Mouse (Mus musculus) midbrain, embryonic 12.5 days (tissue): ENCODE results near the gene Gm19684. TPM values are rescaled to one million over a fixed set of nuclear protein-coding genes. Genes with fewer than 3 reads are reported as not detected.
"Not testable (repeated sequence)": the region's sequence is repeated elsewhere in the genome, so short reads cannot be mapped to it uniquely, and the experiment has no call there.

Source experiments
- ATAC-seq: fragments of 200-750 bp; cut with Nextera tagmentation; 2 replicates; pipeline ENCODE4 v1.8.0; 2017; ENCODE audit warnings: low read depth, moderate TSS enrichment, moderate library complexity; ENCODE audit not compliant: low FRiP score
- H3K27ac ChIP-seq: fragments of 300-500 bp; sonication (generic); replicated peaks from 2 replicates; pipeline ENCODE4 v1.5.1; 2016; ENCODE audit warnings: mild to moderate bottlenecking
- H3K27me3 ChIP-seq: fragments of 300-500 bp; sonication (generic); 2 replicates; pipeline ENCODE4 v1.6.1; 2016; ENCODE audit warnings: mild to moderate bottlenecking
- H3K36me3 ChIP-seq: fragments of 300-500 bp; sonication (generic); 2 replicates; pipeline ENCODE4 v1.6.1; 2016
- H3K4me1 ChIP-seq: fragments of 300-500 bp; sonication (generic); 2 replicates; pipeline ENCODE4 v1.6.1; 2016
- H3K4me2 ChIP-seq: fragments of 300-500 bp; sonication (generic); replicated peaks from 2 replicates; pipeline ENCODE4 v1.6.1; 2016; ENCODE audit warnings: mild to moderate bottlenecking, moderate library complexity
- H3K4me3 ChIP-seq: fragments of 300-500 bp; sonication (generic); 2 replicates; pipeline ENCODE4 v1.5.1; 2016; ENCODE audit warnings: mild to moderate bottlenecking
- H3K9ac ChIP-seq: fragments of 300-500 bp; sonication (generic); replicated peaks from 2 replicates; pipeline ENCODE4 v1.6.1; 2016; ENCODE audit warnings: mild to moderate bottlenecking, moderate library complexity
- H3K9me3 ChIP-seq: fragments of 300-500 bp; sonication (generic); 2 replicates; pipeline ENCODE4 v1.6.1; 2016; ENCODE audit warnings: mild to moderate bottlenecking
- WGBS: fragments of 180-500 bp; shearing (Covaris S2); methylation state at CpG from one replicate; pipeline ENCODE4 v1.1.7; 2016; 5-methylcytosine and 5-hydroxymethylcytosine counted together
- polyA plus RNA-seq: library from polyadenylated mRNA; unstranded; fragments of >200 nt; fragmentation: Nextera tagmentation; extraction: Ambion mirVana; gene quantifications from 2 replicates; pipeline ENCODE4 v1.2.1, GENCODE M21; 2016

Gm19684 gene
- polyA plus RNA-seq, 1 experiment from 2014 or later, result not detected

GRCm38 (mm10) chr17:36168039-36168652 is 46.7 kb downstream of the Gm19684 start, which contains the start of gene Gm8909:
Gene Gm8909 (minus strand): TSS chr17:36168537.
- peak within 1 kb of the TSS; percentile 41 for H3K4me2 ChIP-seq
- peaks cover 71% of the 10 kb centered on the region for H3K27me3 ChIP-seq
- 2% methylated on average over 63 of the region's 63 CpGs for WGBS
- peak within 1 kb of the TSS; percentile 25 for H3K4me3 ChIP-seq
- no peak for ATAC-seq
- H3K36me3 ChIP-seq, result no peaks in the 10 kb centered on the region
- H3K27ac ChIP-seq, result no peak within 1 kb of the TSS
- no peak within 1 kb of the TSS for H3K9ac ChIP-seq
- no peaks in the 10 kb centered on the region for H3K4me1 ChIP-seq
- no peaks in the 10 kb centered on the region for H3K9me3 ChIP-seq

DNA sequence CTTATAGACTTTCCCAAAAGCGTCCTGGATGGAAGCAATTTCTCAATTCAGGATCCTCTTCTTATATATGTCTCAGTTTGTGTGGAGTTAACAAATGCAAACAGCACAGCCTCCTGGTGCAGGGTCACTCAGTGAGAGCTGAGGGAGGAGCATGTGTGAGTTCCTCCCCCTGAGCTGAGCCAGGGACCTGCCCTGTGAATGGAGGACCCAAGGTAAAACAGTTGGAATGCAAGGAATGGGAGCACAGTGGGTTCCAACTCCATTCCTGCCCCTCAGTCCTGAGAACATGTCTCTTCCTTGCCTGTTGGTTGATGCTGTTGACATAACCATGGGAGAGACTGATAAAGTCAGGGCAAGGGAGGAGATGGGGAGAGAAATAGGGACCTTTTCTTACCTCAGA is 47.6 kb downstream of the Gm19684 start:
- H3K27ac ChIP-seq, H3K9ac ChIP-seq, H3K9me3 ChIP-seq, H3K4me3 ChIP-seq, H3K4me1 ChIP-seq, ATAC-seq, H3K36me3 ChIP-seq, H3K4me2 ChIP-seq: not testable (repeated sequence)
- H3K27me3 ChIP-seq, result peaks cover 62% of the 10 kb centered on the region
- WGBS, result 33% methylated on average over 1 of the region's 1 CpGs

GRCm38 (mm10) chr17:36169753-36170152 is 48.3 kb downstream of the Gm19684 start:
- Histone ChIP-seq H3K4me3 (no peak overlapping the region), H3K4me2 (no peak overlapping the region), H3K27ac (no peak overlapping the region), H3K27me3 (peaks cover 55% of the 10 kb centered on the region), H3K36me3 (no peaks in the 10 kb centered on the region), H3K9me3 (no peaks in the 10 kb centered on the region), H3K9ac (no peak overlapping the region), H3K4me1 (no peaks in the 10 kb centered on the region)
- no peak for ATAC-seq

- Histone ChIP-seq H3K4me2 (no peak overlapping the region), H3K4me3 (no peak overlapping the region), H3K9me3 (no peaks in the 10 kb centered on the region), H3K27me3 (peaks cover 49% of the 10 kb centered on the region), H3K9ac (no peak overlapping the region), H3K27ac (no peak overlapping the region), H3K36me3 (no peaks in the 10 kb centered on the region), H3K4me1 (no peaks in the 10 kb centered on the region)
- ATAC-seq, result no peak
- 48% methylated on average over 1 of the region's 1 CpGs for WGBS
Measured at GRCm38 (mm10) chr17:36170287-36170814, 48.9 kb downstream of the Gm19684 start.

GRCm38 (mm10) chr17:36176132-36176531 is 54.7 kb downstream of the Gm19684 start:
- not testable (repeated sequence) for H3K9me3 ChIP-seq, H3K36me3 ChIP-seq, H3K4me3 ChIP-seq, ATAC-seq, H3K27ac ChIP-seq, H3K9ac ChIP-seq, H3K4me2 ChIP-seq, H3K4me1 ChIP-seq
- no CpG with 5 or more reads among the region's 2 CpGs for WGBS
- peaks cover 23% of the 10 kb centered on the region for H3K27me3 ChIP-seq

DNA sequence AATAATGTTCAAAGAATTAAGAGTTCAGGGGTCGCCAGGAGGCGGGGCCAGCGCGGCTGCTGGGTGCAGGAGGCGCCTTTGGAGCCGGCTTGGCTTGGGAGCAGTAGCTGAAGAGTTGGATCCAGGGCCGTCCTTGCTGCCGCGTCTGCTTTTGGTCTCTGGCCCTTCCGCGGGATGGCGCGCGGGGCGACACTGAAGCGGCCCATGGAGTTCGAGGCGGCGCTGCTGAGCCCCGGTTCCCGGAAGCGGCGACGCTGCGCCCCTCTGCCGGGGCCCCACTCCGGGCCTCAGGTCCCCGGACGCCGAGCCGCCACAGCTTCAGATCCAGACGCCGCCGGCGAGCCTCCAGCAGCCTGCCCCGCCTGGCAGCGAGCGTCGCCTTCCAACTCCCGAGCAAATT is 57.5 kb downstream of the Gm19684 start:
- not testable (repeated sequence) for H3K36me3 ChIP-seq, H3K9me3 ChIP-seq, H3K9ac ChIP-seq, H3K4me1 ChIP-seq, H3K27ac ChIP-seq
- peak overlapping the region; percentile 59 for H3K4me2 ChIP-seq
- under 1% methylated on average over 40 of the region's 40 CpGs for WGBS
- ATAC-seq, result peak; percentile 69; the same call in 1 of the 2 replicates
- H3K4me3 ChIP-seq, result peak overlapping the region; percentile 41
- peaks cover 34% of the 10 kb centered on the region for H3K27me3 ChIP-seq

Other genes starting within 250 kb of the Gm19684 start
- gene Dhx16, start 241.9 kb upstream of the Gm19684 start, polyA plus RNA-seq, result 47.8 and 48.2 TPM in 2 replicates
- gene 2310061I04Rik, start 224.2 kb upstream of the Gm19684 start, polyA plus RNA-seq, result 24.9 and 29.2 TPM in 2 replicates
- gene Atat1, start 211.6 kb upstream of the Gm19684 start, polyA plus RNA-seq, result 279 and 282 TPM in 2 replicates
- gene Mrps18b, start 205.3 kb upstream of the Gm19684 start, polyA plus RNA-seq, result 45.5 and 53.6 TPM in 2 replicates
- 68.6 and 70.4 TPM in 2 replicates for gene Ppp1r10, start 205.2 kb upstream of the Gm19684 start, polyA plus RNA-seq
- 104 and 118 TPM in 2 replicates for gene Abcf1, start 151.9 kb upstream of the Gm19684 start, polyA plus RNA-seq
- 48.5 and 52.0 TPM in 2 replicates for gene Gnl1, start 141.8 kb upstream of the Gm19684 start, polyA plus RNA-seq
- 49.2 and 53.4 TPM in 2 replicates for gene Prr3, start 141.4 kb upstream of the Gm19684 start, polyA plus RNA-seq
- gene H2-T24, start 101.1 kb upstream of the Gm19684 start, polyA plus RNA-seq, result 4.1 and 5.0 TPM in 2 replicates
- 4.2 and 6.1 TPM in 2 replicates for gene H2-T23, start 88.8 kb upstream of the Gm19684 start, polyA plus RNA-seq
- 6.4 and 6.8 TPM in 2 replicates for gene H2-T22, start 78.9 kb upstream of the Gm19684 start, polyA plus RNA-seq
- gene Gm6034, start 78.7 kb upstream of the Gm19684 start, polyA plus RNA-seq, result not detected in 2 replicates
- not detected in 2 replicates for gene Gm11127, start 63.3 kb upstream of the Gm19684 start, polyA plus RNA-seq
- not detected in 2 replicates for gene Gm7030, start 7.7 kb downstream of the Gm19684 start, polyA plus RNA-seq
- gene Gm8909, start 46.9 kb downstream of the Gm19684 start, polyA plus RNA-seq, result not detected in 2 replicates
- gene H2-T3, start 68.6 kb downstream of the Gm19684 start, polyA plus RNA-seq, result not detected in 2 replicates
- gene Rpp21, start 136.4 kb downstream of the Gm19684 start, polyA plus RNA-seq, result 83.5 and 88.2 TPM in 2 replicates
- 27.4 and 27.6 TPM in 2 replicates for gene Trim39, start 150.6 kb downstream of the Gm19684 start, polyA plus RNA-seq
- gene H2-M10.2, start 164.8 kb downstream of the Gm19684 start, polyA plus RNA-seq, result 0.27 and 0.37 TPM in 2 replicates
- gene H2-M10.1, start 204.5 kb downstream of the Gm19684 start, polyA plus RNA-seq, result not detected in 2 replicates
- not detected in 2 replicates for gene H2-M10.3, start 246.7 kb downstream of the Gm19684 start, polyA plus RNA-seq